Mouse (Mus musculus): ENCODE data around the gene Fbxl17. TPM values are rescaled to one million over a fixed set of nuclear protein-coding genes. Genes with fewer than 3 reads are reported as not detected.
A peak's percentile ranks its signal among the peaks of the same experiment; 100 is the strongest.

Fbxl17 gene
- polyA plus RNA-seq, 1 experiment from 2014 or later: 26.5 TPM

DNA sequence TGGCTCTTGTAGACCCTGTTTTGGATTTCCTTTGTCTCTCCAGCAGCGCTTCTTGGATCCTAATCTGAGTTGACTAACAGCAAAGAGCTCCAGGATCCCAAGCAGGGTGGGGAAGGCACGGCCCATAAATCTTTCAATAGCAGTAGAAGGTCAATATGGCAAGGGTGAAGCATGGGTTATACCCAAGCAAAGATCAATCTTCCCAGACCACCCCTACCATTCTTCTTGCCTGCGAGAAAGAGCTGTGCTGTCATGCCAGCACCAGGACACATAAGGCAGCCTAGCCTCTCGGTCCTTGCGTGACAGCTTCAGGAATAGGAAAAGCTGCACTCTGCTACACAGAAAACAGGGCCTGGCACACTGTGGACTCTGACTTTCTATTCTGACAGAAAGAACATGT lies 279.0 kb downstream of the Fbxl17 start:
- 74% methylated on average over 5 of the region's 5 CpGs for WGBS
- Histone ChIP-seq H3K9ac (no peak overlapping the region), H3K4me2 (no peak overlapping the region), H3K4me1 (no peaks in the 10 kb centered on the region; the same call in 1 of the 2 replicates), H3K27ac (no peak overlapping the region), H3K4me3 (no peak overlapping the region), H3K27me3 (replicated peaks) (no peaks in the 10 kb centered on the region), H3K9me3 (no peaks in the 10 kb centered on the region), H3K36me3 (replicated peaks) (no peaks in the 10 kb centered on the region; the same call in 1 of the 2 replicates)
- no peak for ATAC-seq (replicated peaks)

- no peak overlapping the region for H3K27ac ChIP-seq
- no peak overlapping the region for H3K4me3 ChIP-seq
- H3K9me3 ChIP-seq: no peaks in the 10 kb centered on the region
- no peak overlapping the region for H3K4me2 ChIP-seq
- H3K27me3 ChIP-seq (replicated peaks): no peaks in the 10 kb centered on the region
- H3K36me3 ChIP-seq (replicated peaks): no peaks in the 10 kb centered on the region; the same call in 1 of the 2 replicates
- 97% methylated on average over 1 of the region's 1 CpGs for WGBS
- no peaks in the 10 kb centered on the region; the same call in 1 of the 2 replicates for H3K4me1 ChIP-seq
- H3K9ac ChIP-seq: no peak overlapping the region
- ATAC-seq (replicated peaks): no peak
Observed at GRCm38 (mm10) chr17:63217016-63217415, 282.8 kb downstream of the Fbxl17 start.

DNA sequence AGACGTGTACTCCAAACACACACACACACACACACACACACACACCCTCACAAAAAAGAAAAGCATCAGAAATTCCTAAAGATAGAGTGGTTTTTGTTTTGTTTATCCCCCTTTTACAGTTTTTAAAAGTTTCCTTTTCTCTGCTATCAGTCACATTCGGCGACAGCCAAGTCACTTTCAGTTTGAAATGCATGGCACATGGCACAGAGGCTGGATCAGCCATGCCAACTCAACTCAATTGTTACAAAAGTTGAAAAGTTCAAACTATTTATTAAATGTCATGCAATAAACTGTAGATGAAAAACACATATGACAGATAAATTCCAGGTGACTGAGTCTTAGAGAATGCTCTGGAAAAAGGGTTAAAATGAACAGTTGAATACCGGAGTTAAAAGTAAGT lies 287.8 kb downstream of the Fbxl17 start:
- Histone ChIP-seq H3K4me3 (no peak overlapping the region), H3K9me3 (no peaks in the 10 kb centered on the region), H3K27me3 (replicated peaks) (no peaks in the 10 kb centered on the region), H3K4me1 (no peaks in the 10 kb centered on the region), H3K36me3 (replicated peaks) (no peaks in the 10 kb centered on the region; the same call in 1 of the 2 replicates), H3K27ac (no peak overlapping the region), H3K4me2 (no peak overlapping the region), H3K9ac (no peak overlapping the region)
- 94% methylated on average over 4 of the region's 4 CpGs for WGBS
- ATAC-seq (replicated peaks): no peak

DNA sequence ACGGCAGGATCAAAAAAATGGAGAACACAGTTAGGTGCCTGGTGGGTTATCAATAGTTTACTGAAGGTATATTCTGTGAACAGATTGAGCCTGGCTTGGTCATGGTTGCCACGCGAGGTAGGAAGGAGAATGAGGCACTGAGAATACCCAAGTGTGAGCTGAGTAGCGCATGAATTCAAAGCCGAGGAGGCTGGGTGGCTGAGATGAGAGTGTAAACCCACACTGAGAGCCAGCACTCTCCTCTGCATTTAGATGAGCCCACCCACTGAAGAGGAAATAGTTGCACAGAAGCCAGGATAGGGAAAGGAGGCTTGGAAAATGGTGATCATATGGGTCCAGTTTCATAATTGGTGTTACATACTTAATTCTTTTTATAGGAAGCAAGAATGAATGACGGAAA lies 290.7 kb downstream of the Fbxl17 start:
- Histone ChIP-seq H3K27ac (no peak overlapping the region), H3K9me3 (no peaks in the 10 kb centered on the region), H3K36me3 (replicated peaks) (no peaks in the 10 kb centered on the region), H3K4me3 (no peak overlapping the region), H3K4me2 (no peak overlapping the region), H3K4me1 (no peaks in the 10 kb centered on the region; the same call in 1 of the 2 replicates), H3K27me3 (replicated peaks) (no peaks in the 10 kb centered on the region), H3K9ac (no peak overlapping the region)
- ATAC-seq (replicated peaks): no peak
- WGBS: 83% methylated on average over 6 of the region's 6 CpGs

- H3K9me3 ChIP-seq: no peaks in the 10 kb centered on the region
- H3K27ac ChIP-seq: no peak overlapping the region
- no peaks in the 10 kb centered on the region for H3K36me3 ChIP-seq (replicated peaks)
- 85% methylated on average over 4 of the region's 4 CpGs for WGBS
- no peaks in the 10 kb centered on the region for H3K27me3 ChIP-seq (replicated peaks)
- no peaks in the 10 kb centered on the region; the same call in 1 of the 2 replicates for H3K4me1 ChIP-seq
- H3K9ac ChIP-seq: no peak overlapping the region
- H3K4me3 ChIP-seq: no peak overlapping the region
- H3K4me2 ChIP-seq: no peak overlapping the region
- ATAC-seq (replicated peaks): peak; percentile 62; the same call in 1 of the 2 replicates
Observed at GRCm38 (mm10) chr17:63208346-63208745, 291.5 kb downstream of the Fbxl17 start.

GRCm38 (mm10) chr17:63207714-63208113 lies 292.1 kb downstream of the Fbxl17 start:
- no peak overlapping the region for H3K27ac ChIP-seq
- no peaks in the 10 kb centered on the region; the same call in 1 of the 2 replicates for H3K4me1 ChIP-seq
- H3K4me2 ChIP-seq: no peak overlapping the region
- ATAC-seq (replicated peaks): no peak
- H3K9ac ChIP-seq: no peak overlapping the region
- WGBS: 94% methylated on average over 9 of the region's 9 CpGs
- H3K36me3 ChIP-seq (replicated peaks): no peaks in the 10 kb centered on the region
- H3K27me3 ChIP-seq (replicated peaks): no peaks in the 10 kb centered on the region
- H3K9me3 ChIP-seq: no peaks in the 10 kb centered on the region
- H3K4me3 ChIP-seq: no peak overlapping the region

GRCm38 (mm10) chr17:63205316-63205715 lies 294.5 kb downstream of the Fbxl17 start:
- Histone ChIP-seq H3K4me3 (no peak overlapping the region), H3K36me3 (replicated peaks) (no peaks in the 10 kb centered on the region), H3K4me1 (no peaks in the 10 kb centered on the region; the same call in 1 of the 2 replicates), H3K4me2 (no peak overlapping the region), H3K27me3 (replicated peaks) (no peaks in the 10 kb centered on the region), H3K9ac (no peak overlapping the region), H3K27ac (no peak overlapping the region), H3K9me3 (no peaks in the 10 kb centered on the region)
- WGBS: 79% methylated on average over 5 of the region's 5 CpGs
- ATAC-seq (replicated peaks): no peak

- no peaks in the 10 kb centered on the region for H3K9me3 ChIP-seq
- no peak overlapping the region for H3K4me3 ChIP-seq
- H3K27ac ChIP-seq: no peak overlapping the region
- no peak overlapping the region for H3K4me2 ChIP-seq
- ATAC-seq (replicated peaks): no peak
- H3K4me1 ChIP-seq: no peaks in the 10 kb centered on the region; the same call in 1 of the 2 replicates
- WGBS: 84% methylated on average over 8 of the region's 8 CpGs
- no peaks in the 10 kb centered on the region for H3K36me3 ChIP-seq (replicated peaks)
- H3K27me3 ChIP-seq (replicated peaks): no peaks in the 10 kb centered on the region
- H3K9ac ChIP-seq: no peak overlapping the region
Observed at GRCm38 (mm10) chr17:63203582-63204190, 296.1 kb downstream of the Fbxl17 start.

GRCm38 (mm10) chr17:63198703-63199102 lies 301.1 kb downstream of the Fbxl17 start:
- Histone ChIP-seq H3K27ac (no peak overlapping the region), H3K27me3 (replicated peaks) (no peaks in the 10 kb centered on the region), H3K9me3 (no peaks in the 10 kb centered on the region), H3K4me1 (no peaks in the 10 kb centered on the region), H3K9ac (no peak overlapping the region), H3K4me2 (no peak overlapping the region), H3K36me3 (replicated peaks) (no peaks in the 10 kb centered on the region), H3K4me3 (no peak overlapping the region)
- 98% methylated on average over 1 of the region's 1 CpGs for WGBS
- no peak for ATAC-seq (replicated peaks)

- H3K27ac ChIP-seq: no peak overlapping the region
- no peak for ATAC-seq (replicated peaks)
- 95% methylated on average over 2 of the region's 2 CpGs for WGBS
Observed at GRCm38 (mm10) chr17:63195496-63195895, 304.3 kb downstream of the Fbxl17 start.

GRCm38 (mm10) chr17:63193196-63193595 lies 306.6 kb downstream of the Fbxl17 start:
- 74% methylated on average over 7 of the region's 7 CpGs for WGBS
- H3K9ac ChIP-seq: no peak overlapping the region
- no peak overlapping the region for H3K4me3 ChIP-seq
- H3K36me3 ChIP-seq (replicated peaks): no peaks in the 10 kb centered on the region
- no peak overlapping the region for H3K4me2 ChIP-seq
- H3K27ac ChIP-seq: no peak overlapping the region
- H3K9me3 ChIP-seq: no peaks in the 10 kb centered on the region
- H3K4me1 ChIP-seq: 0 out of 2 replicates have a peak, but pooled peaks cover 6% of the 10 kb centered on the region
- no peak for ATAC-seq (replicated peaks)
- no peaks in the 10 kb centered on the region for H3K27me3 ChIP-seq (replicated peaks)

More at GRCm38 (mm10) chr17:63195496-63195895, 304.3 kb downstream of the Fbxl17 start:
- Histone ChIP-seq H3K36me3 (replicated peaks) (no peaks in the 10 kb centered on the region), H3K9ac (no peak overlapping the region), H3K4me2 (no peak overlapping the region), H3K27me3 (replicated peaks) (no peaks in the 10 kb centered on the region), H3K9me3 (no peaks in the 10 kb centered on the region), H3K4me1 (0 out of 2 replicates have a peak, but pooled peaks cover 6% of the 10 kb centered on the region), H3K4me3 (no peak overlapping the region)

DNA sequence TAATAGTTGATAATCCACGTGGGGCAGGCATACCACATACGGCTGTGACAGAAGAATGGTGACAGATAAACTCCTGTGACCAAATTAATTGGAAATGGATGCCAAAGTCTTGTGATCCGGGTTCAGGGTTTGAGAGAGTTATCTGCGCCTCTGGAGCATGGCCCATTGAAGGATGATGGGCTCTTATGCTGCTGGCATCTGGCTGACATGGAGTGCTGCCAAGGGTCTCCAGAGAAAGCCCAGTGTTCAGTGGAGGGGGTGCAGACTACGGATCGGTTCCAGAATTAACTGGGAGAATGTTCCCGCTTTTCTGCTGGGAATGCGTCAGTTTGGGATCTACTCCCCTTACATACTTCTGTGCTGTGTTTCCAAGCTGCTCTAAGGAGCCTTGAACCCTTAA lies 308.5 kb downstream of the Fbxl17 start:
- no peak overlapping the region for H3K9ac ChIP-seq
- ATAC-seq (replicated peaks): peak; percentile 78; the same call in 1 of the 2 replicates
- H3K9me3 ChIP-seq: no peaks in the 10 kb centered on the region
- H3K4me3 ChIP-seq: no peak overlapping the region
- 0 out of 2 replicates have a peak, but pooled peaks cover 6% of the 10 kb centered on the region for H3K4me1 ChIP-seq
- H3K36me3 ChIP-seq (replicated peaks): no peaks in the 10 kb centered on the region
- H3K27me3 ChIP-seq (replicated peaks): no peaks in the 10 kb centered on the region
- WGBS: 48% methylated on average over 8 of the region's 8 CpGs
- H3K27ac ChIP-seq: no peak overlapping the region
- H3K4me2 ChIP-seq: no peak overlapping the region

DNA sequence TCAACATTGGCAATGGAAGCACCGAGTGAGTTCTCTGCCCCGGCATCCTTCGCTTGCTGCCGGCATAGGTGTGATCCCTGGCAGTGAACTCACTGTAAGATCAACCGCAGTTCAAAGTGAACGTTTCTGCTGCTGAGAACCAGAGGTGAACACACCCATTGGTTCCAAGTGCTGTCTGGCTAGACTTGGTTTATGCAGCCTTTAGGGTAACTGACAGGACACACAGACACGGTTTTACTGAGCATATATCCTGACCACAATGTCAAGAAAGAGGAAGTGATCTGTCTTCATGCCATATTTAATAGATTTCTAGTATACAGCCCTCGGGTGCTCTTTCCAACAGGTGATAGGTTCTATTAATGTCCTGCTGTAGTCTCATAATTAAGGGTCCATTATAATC lies 310.5 kb downstream of the Fbxl17 start:
- no peak overlapping the region for H3K4me2 ChIP-seq
- no peaks in the 10 kb centered on the region for H3K27me3 ChIP-seq (replicated peaks)
- WGBS: 89% methylated on average over 8 of the region's 8 CpGs
- H3K4me3 ChIP-seq: no peak overlapping the region
- H3K27ac ChIP-seq: no peak overlapping the region
- H3K36me3 ChIP-seq (replicated peaks): no peaks in the 10 kb centered on the region
- no peak overlapping the region for H3K9ac ChIP-seq
- no peaks in the 10 kb centered on the region for H3K9me3 ChIP-seq
- no peak for ATAC-seq (replicated peaks)
- H3K4me1 ChIP-seq: peaks cover 16% of the 10 kb centered on the region
